Mouse (Mus musculus): ENCODE measurements at regions not wholly inside any gene's neighbourhood (a gene's known extent, or its start where the extent isn't known, plus 50 kb on each side); places are given as distances from the start of the nearest gene placed in this dataset.

- no peak for DNase-seq (ENCODE audit: low spot score in 2 of 2)
These were observed 53.6 kb upstream of the Mvb12b start for GRCm38 (mm10) chr2:33941316-33941715.

- no peak for DNase-seq (ENCODE audit: low spot score in 2 of 2)
These were observed 52.1 kb upstream of the Mvb12b start for GRCm38 (mm10) chr2:33939836-33940235.

All from urinary bladder, postnatal 4 days (tissue).